Mouse (Mus musculus): Measurements from ENCODE around the gene Gpn3.

DNA sequence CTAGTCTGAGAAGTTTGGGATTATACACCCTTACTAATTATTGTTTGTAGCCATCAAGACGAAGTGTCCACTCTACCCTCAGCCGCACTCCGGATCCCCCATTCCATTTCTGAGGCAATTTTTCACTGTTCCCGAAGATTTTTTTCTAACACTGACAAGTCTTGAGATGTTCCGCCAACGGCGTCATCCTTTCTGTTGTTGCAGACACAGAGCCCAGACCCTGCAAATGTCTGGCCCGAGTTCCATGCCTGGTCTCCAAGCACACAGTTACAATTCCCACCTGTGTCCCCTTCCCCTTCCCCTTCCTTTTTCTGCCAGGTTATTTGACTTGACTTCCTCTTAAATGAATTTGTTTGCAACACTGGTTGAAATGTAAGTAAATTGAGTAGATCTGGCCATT lies 28.2 kb downstream of the Gpn3 start:
- TF ChIP-seq FLI1 (IDR thresholded peaks at IDR 0.05; ENCODE audit: low read length) (no peak), GATA1 (IDR thresholded peaks at IDR 0.05; ENCODE audit: borderline replicate concordance, low read length) (no peak)

Data from megakaryocyte, embryonic 14.5 days (primary cell).